Mouse (Mus musculus): ENCODE data around the gene Ankrd9. TPM values are rescaled to one million over a fixed set of nuclear protein-coding genes. Genes with fewer than 3 reads are reported as not detected.

Ankrd9 gene
- polyA plus RNA-seq, 2 experiments: 11.7 to 15.6 TPM

GRCm38 (mm10) chr12:110990500-110990899 is 11.7 kb upstream of the Ankrd9 start:
- 93% methylated on average over 7 of the region's 7 CpGs for WGBS
- no peak overlapping the region for H3K9ac ChIP-seq (ENCODE audit: low read depth, low read length, severe bottlenecking)
- H3K4me2 ChIP-seq (replicated peaks; ENCODE audit: low read depth, low read length, severe bottlenecking): no peak overlapping the region
- H3K36me3 ChIP-seq (ENCODE audit: control insufficient read depth, insufficient read depth, low read length): no peaks in the 10 kb centered on the region
- no peaks in the 10 kb centered on the region for H3K9me3 ChIP-seq (ENCODE audit: control insufficient read depth, low read length)
- no peak overlapping the region for H3K27ac ChIP-seq (replicated peaks; ENCODE audit: low read depth, low read length)
- H3K4me3 ChIP-seq (replicated peaks; ENCODE audit: low read length): no peak overlapping the region
- no peak for ATAC-seq (ENCODE audit: low FRiP score, low read depth)
- no peaks in the 10 kb centered on the region for H3K27me3 ChIP-seq (ENCODE audit: control insufficient read depth, insufficient read depth, low read length)
- DNase-seq (ENCODE audit: low spot score): no peak
- TF ChIP-seq POLR2A (IDR thresholded peaks at IDR 0.05; ENCODE audit: borderline replicate concordance, extremely low read depth, insufficient read depth, insufficient read length): no peak
- H3K4me1 ChIP-seq (ENCODE audit: control insufficient read depth, insufficient read depth, low read length): no peaks in the 10 kb centered on the region; the same call in 1 of the 2 replicates

DNA sequence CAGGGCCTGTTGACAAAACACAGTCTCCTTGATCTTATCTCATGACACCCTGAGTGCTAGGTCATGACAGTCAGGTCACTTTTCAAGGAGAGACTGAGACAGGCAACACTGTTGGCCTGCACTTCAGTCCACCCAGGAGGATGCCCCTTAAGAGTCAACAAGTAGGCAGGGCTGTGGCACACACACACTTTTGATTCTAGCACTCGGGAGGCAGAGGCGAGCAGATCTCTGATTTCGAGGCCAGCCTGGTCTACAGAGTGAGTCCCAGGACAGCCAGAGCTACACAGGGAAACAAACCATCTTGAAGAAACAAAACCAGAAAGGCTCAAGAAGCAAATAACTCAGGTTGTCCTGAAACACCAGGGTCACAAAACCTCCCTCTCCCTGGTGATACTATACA is 10.6 kb upstream of the Ankrd9 start:
- H3K4me1 ChIP-seq (ENCODE audit: control insufficient read depth, insufficient read depth, low read length): no peaks in the 10 kb centered on the region; the same call in 1 of the 2 replicates
- H3K4me3 ChIP-seq (replicated peaks; ENCODE audit: low read length): no peak overlapping the region
- H3K4me2 ChIP-seq (replicated peaks; ENCODE audit: low read depth, low read length, severe bottlenecking): no peak overlapping the region
- no peaks in the 10 kb centered on the region for H3K36me3 ChIP-seq (ENCODE audit: control insufficient read depth, insufficient read depth, low read length)
- no peak for DNase-seq (ENCODE audit: low spot score)
- TF ChIP-seq POLR2A (IDR thresholded peaks at IDR 0.05; ENCODE audit: borderline replicate concordance, extremely low read depth, insufficient read depth, insufficient read length): no peak
- no peaks in the 10 kb centered on the region for H3K9me3 ChIP-seq (ENCODE audit: control insufficient read depth, low read length)
- no peak for ATAC-seq (ENCODE audit: low FRiP score, low read depth)
- H3K27me3 ChIP-seq (ENCODE audit: control insufficient read depth, insufficient read depth, low read length): no peaks in the 10 kb centered on the region
- no peak overlapping the region for H3K9ac ChIP-seq (ENCODE audit: low read depth, low read length, severe bottlenecking)
- no peak overlapping the region for H3K27ac ChIP-seq (replicated peaks; ENCODE audit: low read depth, low read length)
- WGBS: 79% methylated on average over 3 of the region's 3 CpGs

GRCm38 (mm10) chr12:110986536-110987425 is 7.9 kb upstream of the Ankrd9 start:
- no peak overlapping the region for H3K9ac ChIP-seq (ENCODE audit: low read depth, low read length, severe bottlenecking)
- H3K4me1 ChIP-seq (ENCODE audit: control insufficient read depth, insufficient read depth, low read length): no peaks in the 10 kb centered on the region; the same call in 1 of the 2 replicates
- DNase-seq (ENCODE audit: low spot score) (no peak), ATAC-seq (ENCODE audit: low FRiP score, low read depth) (no peak)
- H3K4me3 ChIP-seq (replicated peaks; ENCODE audit: low read length): no peak overlapping the region
- TF ChIP-seq POLR2A (IDR thresholded peaks at IDR 0.05; ENCODE audit: borderline replicate concordance, extremely low read depth, insufficient read depth, insufficient read length): no peak
- no peaks in the 10 kb centered on the region for H3K9me3 ChIP-seq (ENCODE audit: control insufficient read depth, low read length)
- no peaks in the 10 kb centered on the region for H3K27me3 ChIP-seq (ENCODE audit: control insufficient read depth, insufficient read depth, low read length)
- 81% methylated on average over 11 of the region's 11 CpGs for WGBS
- no peaks in the 10 kb centered on the region for H3K36me3 ChIP-seq (ENCODE audit: control insufficient read depth, insufficient read depth, low read length)
- H3K4me2 ChIP-seq (replicated peaks; ENCODE audit: low read depth, low read length, severe bottlenecking): no peak overlapping the region
- no peak overlapping the region for H3K27ac ChIP-seq (replicated peaks; ENCODE audit: low read depth, low read length)

- H3K27me3 ChIP-seq (ENCODE audit: control insufficient read depth, insufficient read depth, low read length): no peaks in the 10 kb centered on the region
- no peak overlapping the region for H3K9ac ChIP-seq (ENCODE audit: low read depth, low read length, severe bottlenecking)
- H3K36me3 ChIP-seq (ENCODE audit: control insufficient read depth, insufficient read depth, low read length): no peaks in the 10 kb centered on the region
- 79% methylated on average over 9 of the region's 9 CpGs for WGBS
- no peak overlapping the region for H3K4me3 ChIP-seq (replicated peaks; ENCODE audit: low read length)
- TF ChIP-seq POLR2A (IDR thresholded peaks at IDR 0.05; ENCODE audit: borderline replicate concordance, extremely low read depth, insufficient read depth, insufficient read length): no peak
- no peak overlapping the region for H3K27ac ChIP-seq (replicated peaks; ENCODE audit: low read depth, low read length)
- ATAC-seq (ENCODE audit: low FRiP score, low read depth) (no peak), DNase-seq (ENCODE audit: low spot score) (no peak)
- no peaks in the 10 kb centered on the region for H3K4me1 ChIP-seq (ENCODE audit: control insufficient read depth, insufficient read depth, low read length)
- H3K9me3 ChIP-seq (ENCODE audit: control insufficient read depth, low read length): no peaks in the 10 kb centered on the region
- H3K4me2 ChIP-seq (replicated peaks; ENCODE audit: low read depth, low read length, severe bottlenecking): no peak overlapping the region
These were observed 6.3 kb upstream of the Ankrd9 start for GRCm38 (mm10) chr12:110985141-110985540.

DNA sequence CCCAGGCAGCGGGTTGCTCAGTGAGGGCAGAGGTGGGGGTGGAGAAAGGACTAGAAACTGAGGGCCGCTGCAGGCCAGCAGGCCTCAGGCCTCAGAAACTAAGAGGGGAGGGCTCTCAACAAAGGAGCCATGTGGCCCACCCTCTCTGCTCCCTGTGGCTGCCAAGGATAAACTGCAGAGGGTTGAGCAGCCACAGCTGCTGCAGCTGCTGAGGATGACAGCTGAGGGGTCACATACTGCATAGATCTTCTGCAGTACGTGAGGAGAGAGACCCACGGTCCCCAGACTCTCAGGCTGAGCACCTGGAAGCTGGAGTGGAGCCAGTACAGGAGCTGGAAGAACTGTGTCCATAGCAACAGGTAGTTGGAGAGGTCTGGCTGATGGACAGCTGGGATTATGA is 5.8 kb upstream of the Ankrd9 start:
- H3K27me3 ChIP-seq (ENCODE audit: control insufficient read depth, insufficient read depth, low read length): no peaks in the 10 kb centered on the region
- H3K36me3 ChIP-seq (ENCODE audit: control insufficient read depth, insufficient read depth, low read length): no peaks in the 10 kb centered on the region
- 73% methylated on average over 4 of the region's 4 CpGs for WGBS
- no peaks in the 10 kb centered on the region for H3K9me3 ChIP-seq (ENCODE audit: control insufficient read depth, low read length)
- no peak overlapping the region for H3K27ac ChIP-seq (replicated peaks; ENCODE audit: low read depth, low read length)
- no peak for TF ChIP-seq POLR2A (IDR thresholded peaks at IDR 0.05; ENCODE audit: borderline replicate concordance, extremely low read depth, insufficient read depth, insufficient read length)
- no peak overlapping the region for H3K4me3 ChIP-seq (replicated peaks; ENCODE audit: low read length)
- ATAC-seq (ENCODE audit: low FRiP score, low read depth) (peak; percentile 81), DNase-seq (ENCODE audit: low spot score) (peak; percentile 53)
- no peak overlapping the region for H3K9ac ChIP-seq (ENCODE audit: low read depth, low read length, severe bottlenecking)
- no peak overlapping the region for H3K4me2 ChIP-seq (replicated peaks; ENCODE audit: low read depth, low read length, severe bottlenecking)
- no peaks in the 10 kb centered on the region for H3K4me1 ChIP-seq (ENCODE audit: control insufficient read depth, insufficient read depth, low read length)
